Mouse (Mus musculus) heart, postnatal 0 days (tissue): ENCODE measurements around the gene Mpp2.

Experiments used
- CTCF ChIP-seq: IDR thresholded peaks from 2 replicates; pipeline ENCODE4 v1.5.1; 2016; ENCODE audit warnings: antibody characterized with exemption, control low read depth, low read depth
- EP300 ChIP-seq: IDR thresholded peaks from 2 replicates; pipeline ENCODE4 v1.6.1; 2016; ENCODE audit warnings: antibody characterized with exemption, low read depth

GRCm38 (mm10) chr11:102106911-102107310 lies 18.6 kb upstream of the Mpp2 start:
- no peak for TF ChIP-seq CTCF
- TF ChIP-seq EP300: no peak
